Mouse (Mus musculus) heart, postnatal 10 days (tissue): Measurements from ENCODE around the gene Obp2b. TPM values are rescaled to one million over a fixed set of nuclear protein-coding genes. Genes with fewer than 3 reads are reported as not detected.
"Not testable (repeated sequence)": the region's sequence is repeated elsewhere in the genome, so short reads cannot be mapped to it uniquely, and the experiment has no call there.

ENCODE experiments used
- DNase-seq, 2 experiments: peaks; one replicate each; pipeline ENCODE4 v3.0.0; 2021
- intact Hi-C: fragments of 180-260 bp; cut with DNase I; formaldehyde crosslinking; loops from one replicate; pipeline ENCODE4 v1.15.1; 2025
- total RNA-seq, 2 experiments: library from RNA; stranded (reverse); gene quantifications; 2 replicates each; pipeline ENCODE4 v1.2.3; 2021

The Obp2b gene
- not detected for total RNA-seq

DNA sequence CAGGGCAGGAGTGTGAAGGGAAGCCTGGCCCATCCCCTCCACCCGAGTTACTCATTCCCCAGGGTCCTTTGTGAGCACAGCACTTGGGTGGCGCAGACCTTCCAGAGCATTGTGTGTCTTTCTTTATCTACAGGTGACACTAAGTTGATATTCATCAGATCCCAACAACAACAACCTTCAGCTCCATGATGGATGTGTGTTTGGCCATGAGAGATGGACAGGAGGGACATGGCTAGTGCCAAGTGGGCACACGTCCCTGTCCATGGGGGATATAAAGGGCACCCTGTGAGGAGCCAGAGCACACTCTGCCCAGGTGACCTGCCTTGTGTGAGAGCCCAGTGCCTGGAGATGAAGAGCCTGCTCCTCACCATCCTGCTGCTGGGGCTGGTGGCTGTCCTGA, at the start of gene Obp2b:
TSS of gene Obp2b (plus strand) at position 301 of the 400 bp plus-strand sequence.
- DNase-seq, intact Hi-C loops: not testable (repeated sequence)

DNA sequence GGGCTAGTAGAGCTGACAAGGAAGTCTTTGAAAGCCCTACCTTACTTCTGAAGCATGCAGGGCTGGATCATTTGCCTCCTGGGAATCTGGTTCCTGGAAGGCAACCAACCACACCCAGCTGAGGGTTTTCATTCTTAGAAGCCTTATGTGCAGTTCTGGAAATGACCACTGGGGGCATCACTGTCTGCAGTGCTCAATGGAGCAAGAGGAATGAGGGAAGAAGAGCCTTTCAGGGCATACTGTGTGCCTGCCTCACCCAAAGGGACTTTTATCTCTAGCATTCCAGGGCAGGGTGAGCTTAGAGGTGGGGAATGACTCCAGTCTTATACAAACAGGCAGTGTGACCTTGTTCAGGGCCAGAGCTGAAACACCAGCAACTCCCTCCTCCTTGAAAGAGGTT, 42.2 kb upstream of the Obp2b start:
- DNase-seq: peak; percentile 70 to 83
- intact Hi-C loops: no loop called here

DNA sequence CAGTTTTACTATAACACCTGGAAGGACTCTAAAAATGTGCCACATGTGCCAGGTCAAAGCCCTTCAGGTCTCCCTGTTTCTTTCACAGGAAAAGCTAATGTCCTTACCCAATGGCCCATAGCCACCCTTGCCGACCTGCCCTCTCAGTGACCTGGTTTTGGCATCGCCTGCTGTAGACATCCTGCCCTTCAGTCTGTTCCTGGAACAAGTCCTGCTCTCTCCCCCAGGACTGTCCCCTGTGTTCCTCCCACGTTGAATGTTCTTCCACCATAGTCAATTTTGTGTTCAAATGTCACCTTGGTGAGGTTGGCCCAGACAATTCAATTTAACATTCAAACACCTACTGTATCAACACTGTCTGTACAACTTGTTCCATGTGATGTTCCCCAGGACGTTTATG, 39.9 kb upstream of the Obp2b start:
- intact Hi-C loops: no loop called here
- DNase-seq: no peak

DNA sequence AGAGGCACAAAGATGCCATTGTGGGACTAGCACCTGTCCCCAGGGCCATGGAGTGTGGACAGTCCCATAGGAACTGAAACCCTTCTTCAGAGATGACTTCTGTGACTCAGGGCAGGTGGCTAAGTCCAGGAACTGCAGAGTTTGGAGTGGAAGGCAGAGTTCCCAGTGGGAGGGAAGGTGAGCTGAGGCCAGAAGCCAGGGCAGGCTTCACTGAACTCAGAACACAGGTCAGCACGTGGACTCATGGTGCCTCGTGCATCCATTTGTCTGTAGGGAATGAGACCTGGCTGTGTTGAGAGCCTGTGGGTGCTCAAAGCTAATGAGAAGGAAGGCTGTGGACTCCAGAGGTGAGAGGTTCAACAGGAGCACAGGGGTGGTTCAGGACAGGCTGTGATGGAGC, 38.1 kb upstream of the Obp2b start:
- DNase-seq: no peak
- intact Hi-C loops: loop anchor here (2.0 kb wide), 1 partner anchor 54 kb away; no protein-coding TSS in a partner anchor

DNA sequence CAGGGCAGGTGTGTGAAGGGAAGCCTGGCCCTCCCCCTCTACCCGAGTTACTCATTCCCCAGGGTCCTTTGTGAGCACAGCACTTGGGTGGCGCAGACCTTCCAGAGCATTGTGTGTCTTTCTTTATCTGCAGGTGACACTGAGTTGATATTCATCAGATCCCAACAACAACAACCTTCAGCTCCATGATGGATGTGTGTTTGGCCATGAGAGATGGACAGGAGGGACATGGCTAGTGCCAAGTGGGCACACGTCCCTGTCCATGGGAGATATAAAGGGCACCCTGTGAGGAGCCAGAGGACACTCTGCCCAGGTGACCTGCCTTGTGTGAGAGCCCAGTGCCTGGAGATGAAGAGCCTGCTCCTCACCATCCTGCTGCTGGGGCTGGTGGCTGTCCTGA, 37.1 kb upstream of the Obp2b start, which contains the start of gene Obp2a:
TSS of gene Obp2a (plus strand) at position 301 of the 400 bp plus-strand sequence.
- DNase-seq: not testable (repeated sequence)
- intact Hi-C loops: loop anchor here (2.0 kb wide), 1 partner anchor 53 kb away; no protein-coding TSS in a partner anchor

DNA sequence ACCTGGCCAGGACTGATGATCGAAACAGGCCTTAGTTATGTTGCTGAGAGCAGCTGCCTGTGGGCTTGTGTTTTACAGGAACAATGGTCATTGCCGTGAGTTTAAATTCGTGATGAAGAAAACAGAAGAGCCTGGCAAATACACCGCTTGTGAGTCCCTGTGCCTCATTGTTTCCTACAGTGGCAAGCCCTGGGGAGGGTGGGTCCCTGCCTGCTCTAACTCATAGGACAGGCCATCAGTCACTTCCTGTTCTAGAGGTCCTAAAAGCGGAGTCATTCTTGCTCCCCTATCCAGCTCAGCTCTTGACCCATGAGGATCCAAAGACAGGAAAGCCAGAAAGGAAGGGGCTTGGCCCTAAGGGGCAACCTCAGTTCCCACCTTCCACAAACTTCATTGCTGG, 35.8 kb upstream of the Obp2b start:
- intact Hi-C loops: no loop called here
- peak in 1 of 2 experiments; percentile 16 for DNase-seq

DNA sequence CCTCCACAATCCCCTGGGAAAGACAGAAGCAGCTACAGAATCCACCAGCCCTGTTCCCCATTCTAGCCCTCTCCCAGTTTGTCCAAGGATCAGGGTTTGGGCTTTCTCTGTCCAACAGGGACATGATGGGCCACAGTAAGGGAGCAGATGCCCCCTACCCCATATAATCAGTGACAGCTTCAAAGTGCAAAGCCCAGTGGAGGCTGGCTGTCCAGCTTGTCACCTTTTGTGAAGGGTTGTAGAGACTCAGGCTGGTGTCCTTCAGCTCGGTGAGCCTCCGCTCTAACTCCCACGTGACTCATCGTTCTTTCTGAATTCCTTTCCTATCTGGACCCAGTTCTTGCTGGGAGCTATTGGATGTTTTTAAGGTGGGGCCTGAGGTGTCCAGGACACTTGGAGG, 33.1 kb upstream of the Obp2b start:
- intact Hi-C loops: no loop called here
- DNase-seq: no peak

DNA sequence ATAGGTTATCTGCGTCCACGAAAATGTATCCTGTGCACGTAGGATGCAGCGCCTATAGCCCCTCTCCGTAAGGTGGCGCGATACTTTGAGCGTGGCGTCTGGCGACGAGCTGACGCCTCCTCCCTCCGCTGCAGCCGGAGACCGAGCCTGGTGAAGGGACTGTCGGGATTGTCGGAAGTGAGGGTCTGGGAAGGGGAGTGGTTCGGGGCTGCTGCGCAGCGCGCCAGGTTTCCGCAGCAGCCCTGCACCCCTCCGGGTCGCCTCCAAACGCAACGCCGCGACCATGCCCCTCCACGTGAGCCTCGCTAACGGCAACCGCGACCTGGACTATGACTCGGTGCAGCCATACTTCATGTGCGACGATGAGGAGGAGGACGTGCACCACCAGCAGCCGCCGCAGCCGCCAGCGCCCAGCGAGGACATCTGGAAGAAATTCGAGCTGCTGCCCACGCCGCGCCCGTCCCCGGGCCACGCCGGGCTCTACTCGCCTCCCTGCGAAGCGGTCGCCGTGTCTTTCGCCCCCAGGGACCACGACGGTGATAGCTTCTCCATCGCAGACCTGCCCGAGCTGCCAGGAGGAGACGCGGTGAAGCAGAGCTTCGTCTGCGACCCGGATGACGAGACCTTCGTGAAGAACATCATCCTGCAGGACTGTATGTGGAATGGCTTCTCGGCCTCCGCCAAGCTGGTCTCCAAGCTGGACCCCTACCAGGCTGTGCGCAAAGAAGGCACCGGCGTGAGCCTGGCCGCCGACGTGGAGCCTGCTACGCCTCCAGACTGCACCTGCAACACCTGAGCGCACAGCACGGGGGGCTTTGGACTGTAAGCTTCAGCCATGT, 29.9 kb upstream of the Obp2b start, which contains the start of gene Bmyc:
TSS of gene Bmyc (plus strand) at position 97 of the 839 bp plus-strand sequence.
- intact Hi-C loops: no loop called here
- peak; percentile 84 to 85 for DNase-seq

DNA sequence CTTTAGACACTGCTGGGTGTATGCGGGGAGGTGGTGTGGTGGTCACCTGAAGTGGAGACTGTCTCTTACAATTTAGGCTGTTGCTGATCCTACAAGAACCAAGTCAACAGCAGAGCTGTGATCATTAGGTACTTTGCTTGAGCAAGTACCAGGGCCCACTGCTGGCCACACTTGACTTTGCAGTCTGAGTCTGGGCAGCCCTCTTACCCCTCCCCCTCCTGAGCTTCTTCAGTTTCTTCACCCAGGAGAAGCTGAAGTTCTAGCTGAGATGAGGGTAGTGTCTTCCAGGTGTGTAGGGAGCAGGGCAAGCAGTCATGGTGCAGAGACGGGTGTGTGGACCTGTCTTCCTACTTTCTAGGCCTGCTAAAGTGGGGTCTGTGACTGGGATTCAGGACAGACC, 28.7 kb upstream of the Obp2b start:
- intact Hi-C loops: no loop called here
- peak; percentile 22 to 35 for DNase-seq

DNA sequence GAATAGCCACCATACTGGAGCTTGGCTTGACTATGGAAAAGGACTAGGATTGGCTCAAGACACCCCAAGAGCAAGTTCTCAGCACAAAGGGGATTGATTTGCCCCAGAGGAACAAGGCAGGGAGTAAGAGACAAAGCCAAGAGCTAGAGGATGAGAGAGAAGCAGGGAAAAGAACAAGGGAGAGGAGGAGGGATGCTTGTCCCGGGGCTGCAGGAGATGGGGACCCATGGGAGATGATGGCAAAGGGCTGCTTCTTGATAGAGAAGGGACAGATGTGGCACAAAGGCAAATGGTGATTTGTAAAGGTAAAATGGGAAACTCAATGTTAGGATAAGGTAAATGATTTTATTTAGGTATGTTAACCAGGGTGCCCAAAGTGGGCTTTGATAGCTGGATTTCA, 27.8 kb upstream of the Obp2b start:
- intact Hi-C loops: not testable (repeated sequence)

DNA sequence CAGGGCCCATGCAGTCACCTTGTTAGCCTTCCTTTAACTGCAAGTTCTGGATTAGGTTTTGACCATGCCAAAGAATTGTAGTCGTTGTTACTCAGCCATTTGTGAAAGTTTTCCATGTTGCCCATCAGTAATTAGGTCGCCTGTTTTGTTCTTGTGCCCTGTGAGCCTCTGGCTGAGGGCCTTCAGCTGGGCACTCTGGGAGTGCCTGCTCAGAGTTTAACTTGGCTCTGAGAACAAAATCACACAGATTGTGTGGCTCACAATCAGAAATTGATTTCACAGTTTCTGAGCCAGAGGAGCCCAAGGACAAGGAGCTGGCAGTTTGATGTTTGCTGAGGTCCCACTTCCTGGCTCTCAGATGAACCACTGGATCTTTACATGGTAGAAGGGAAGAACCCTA, 27.0 kb upstream of the Obp2b start:
- intact Hi-C loops, DNase-seq: not testable (repeated sequence)

More for the DNA sequence above, 27.8 kb upstream of the Obp2b start:
- not testable (repeated sequence) for DNase-seq

DNA sequence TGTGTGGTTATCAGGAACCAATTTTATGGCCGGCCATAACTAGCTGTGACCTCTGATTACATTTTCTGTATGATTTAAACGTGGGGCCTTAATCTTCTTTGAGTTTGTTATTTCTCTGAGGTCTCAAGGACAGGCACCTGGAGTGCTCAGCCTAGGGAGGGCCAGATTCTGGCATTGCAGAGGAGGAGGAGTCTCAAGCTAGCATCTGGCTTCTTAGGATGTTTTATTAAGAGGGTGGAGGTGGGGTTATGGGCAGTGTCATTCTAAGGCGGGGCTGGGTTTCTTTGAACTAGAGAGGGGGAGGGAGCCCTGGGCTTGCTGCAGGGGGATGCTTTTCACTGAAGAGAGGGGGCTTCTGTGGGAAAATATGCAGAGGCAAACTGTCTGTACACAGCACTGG, 25.2 kb upstream of the Obp2b start:
- intact Hi-C loops, DNase-seq: not testable (repeated sequence)

DNA sequence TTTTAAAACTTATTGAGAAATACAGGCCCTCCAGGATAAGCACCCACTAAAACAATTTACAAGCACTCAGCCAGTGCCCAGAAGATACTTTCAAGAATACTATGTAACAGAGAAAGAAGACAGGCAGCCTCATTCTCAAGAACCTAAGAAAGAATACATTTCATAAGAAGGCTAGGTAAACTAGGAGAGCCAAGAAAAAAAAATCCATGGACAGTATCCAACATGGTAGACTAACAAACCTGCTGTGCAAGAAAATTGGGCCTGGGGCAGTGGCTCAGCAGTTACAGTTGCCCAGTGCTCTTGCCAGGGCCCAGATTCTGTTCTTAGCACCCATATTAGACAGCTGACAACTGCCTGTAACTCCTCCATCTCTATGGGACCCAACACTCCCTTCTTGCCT, 19.6 kb upstream of the Obp2b start:
- intact Hi-C loops: no loop called here
- no peak for DNase-seq

DNA sequence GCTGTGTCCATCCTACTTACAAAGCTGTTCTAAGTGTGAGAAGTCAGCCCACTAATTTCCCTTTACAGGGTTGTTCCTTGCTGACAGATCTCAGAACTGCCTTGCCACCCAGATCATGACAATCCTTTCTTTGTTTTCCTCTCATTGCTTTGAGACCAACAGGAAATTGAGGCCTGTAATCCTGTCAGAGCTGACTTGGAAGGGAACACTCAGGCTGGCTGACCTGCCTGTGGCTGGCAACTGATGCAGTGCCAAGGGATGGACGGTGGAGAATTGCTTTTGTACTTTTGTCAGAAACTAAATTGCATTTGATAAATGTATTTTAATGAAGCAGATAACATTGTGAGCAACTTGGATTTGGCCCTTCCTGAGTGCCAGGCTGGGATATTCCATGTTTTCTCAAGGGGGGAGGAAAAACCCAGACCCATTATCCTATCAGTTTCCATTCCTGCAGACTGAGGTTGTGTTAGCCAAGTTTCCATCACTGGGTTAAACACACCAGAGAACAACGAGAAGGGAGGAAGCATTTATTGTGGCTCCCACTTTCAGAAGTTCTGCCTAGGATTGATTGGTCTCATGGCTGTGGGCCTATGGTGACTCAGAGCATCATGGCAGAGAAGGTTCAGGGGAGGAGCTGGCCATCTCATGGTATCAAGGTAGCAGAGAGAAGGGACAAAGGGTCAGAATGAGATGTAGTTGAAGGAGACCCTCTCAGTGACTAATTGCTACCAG, 3.4 kb upstream of the Obp2b start:
- DNase-seq: no peak
- intact Hi-C loops: no loop called here

DNA sequence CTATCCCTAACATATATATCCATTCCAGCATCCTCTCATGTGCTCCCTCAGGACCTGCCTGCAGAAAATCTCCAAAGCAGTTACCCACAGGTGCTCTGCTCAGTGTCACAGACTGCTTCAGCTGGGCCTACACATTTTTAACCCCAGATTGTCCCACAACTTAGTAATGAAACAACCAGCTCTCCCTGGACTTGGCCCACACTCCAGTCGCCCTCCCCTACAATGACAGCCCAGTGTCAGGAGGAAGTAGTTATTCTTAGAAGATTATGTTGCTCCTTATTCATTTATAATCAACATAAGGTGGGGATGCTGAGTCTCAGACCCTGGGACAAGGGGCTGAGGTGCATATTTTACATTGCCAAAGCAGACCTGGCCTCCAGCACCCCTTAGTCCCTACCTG, 4.9 kb downstream of the Obp2b start:
- intact Hi-C loops: no loop called here
- DNase-seq: no peak

DNA sequence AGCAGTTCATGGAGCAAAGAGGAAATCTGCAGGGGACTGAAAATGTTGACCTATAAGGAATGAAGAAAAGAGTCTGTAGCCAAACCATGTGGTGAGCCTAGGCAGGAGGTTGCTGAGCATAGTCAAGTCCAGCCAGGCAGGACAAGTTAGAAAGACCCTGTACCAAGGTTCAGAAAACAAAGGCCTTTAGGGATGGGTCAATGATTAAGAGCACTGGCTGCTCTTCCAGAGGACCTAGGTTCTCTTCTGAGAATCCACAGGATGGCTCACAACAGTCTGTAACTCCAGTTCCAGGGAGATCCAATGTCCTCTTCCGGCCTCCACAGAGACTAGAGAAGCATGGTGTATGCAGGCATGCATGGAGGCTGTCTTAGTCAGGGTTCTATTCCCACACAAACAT, 17.4 kb downstream of the Obp2b start:
- no peak for DNase-seq
- intact Hi-C loops: no loop called here

DNA sequence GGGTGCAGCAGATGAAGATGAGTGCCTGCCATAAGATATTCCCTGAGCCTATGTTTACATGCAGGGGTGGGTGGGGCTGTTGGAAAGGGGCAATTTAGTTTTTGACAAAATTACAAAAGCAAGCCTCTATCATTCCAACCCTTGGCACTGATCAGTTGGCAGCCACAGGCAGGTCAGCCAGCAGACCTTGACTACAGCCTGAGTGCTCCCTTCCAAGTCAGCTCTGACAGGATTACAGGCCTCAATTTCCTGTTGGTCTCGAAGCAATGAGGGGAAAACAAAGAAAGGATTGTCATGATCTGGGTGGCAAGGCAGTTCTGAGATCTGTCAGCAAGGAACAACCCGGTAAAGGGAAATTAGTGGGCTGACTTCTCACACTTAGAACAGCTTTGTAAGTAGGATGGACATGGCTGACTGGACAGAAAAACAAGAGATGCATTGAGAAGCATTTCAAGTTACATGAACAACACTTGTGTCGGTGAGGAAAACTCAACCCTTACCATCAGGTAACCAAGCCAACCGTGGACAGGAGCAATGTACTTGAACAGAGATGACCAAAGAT, 21.3 kb downstream of the Obp2b start:
- intact Hi-C loops: no loop called here
- DNase-seq: no peak

DNA sequence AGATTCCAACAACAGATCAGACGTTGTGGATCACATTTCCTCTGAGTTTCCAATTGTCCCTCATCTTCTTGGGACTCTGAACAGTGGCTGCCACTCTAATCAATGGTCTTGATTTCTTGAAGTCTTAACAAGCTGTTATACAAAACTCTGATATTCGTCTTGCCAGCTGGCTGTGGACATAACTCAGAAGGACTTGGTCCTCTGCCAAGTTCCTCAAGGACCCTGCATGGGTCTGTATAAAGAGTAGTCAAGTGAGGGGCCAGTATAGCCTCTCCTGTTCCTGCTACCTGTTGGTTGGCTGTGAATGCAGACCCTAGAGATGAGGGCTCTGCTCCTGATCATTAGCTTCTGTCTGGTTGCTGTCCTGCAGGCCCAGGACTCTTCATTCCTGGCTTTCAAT, 28.5 kb downstream of the Obp2b start, which contains the start of gene Lcn3:
TSS of gene Lcn3 (plus strand) at position 301 of the 400 bp plus-strand sequence.
- intact Hi-C loops: no loop called here
- DNase-seq: no peak

DNA sequence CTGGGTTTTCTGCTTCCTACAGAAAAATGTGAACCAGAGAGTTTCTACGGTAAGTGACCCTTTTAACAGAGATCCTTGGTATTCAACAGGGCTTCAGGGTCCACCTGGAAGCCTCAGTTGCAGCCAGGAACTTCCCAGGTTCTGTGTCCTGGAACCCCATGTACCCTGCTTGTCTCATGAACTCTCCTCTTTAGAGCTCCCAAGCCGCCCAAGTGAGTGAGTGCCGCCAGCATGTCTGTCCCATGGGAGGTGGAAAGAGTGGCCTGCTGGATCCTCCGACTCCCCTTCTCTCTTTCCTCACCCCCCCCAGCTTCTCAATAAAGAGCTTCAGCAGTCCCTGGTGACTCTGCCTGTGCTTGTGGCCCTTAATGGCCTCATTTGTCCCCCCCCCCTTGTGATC, 31.0 kb downstream of the Obp2b start:
- no peak for DNase-seq
- intact Hi-C loops: no loop called here

DNA sequence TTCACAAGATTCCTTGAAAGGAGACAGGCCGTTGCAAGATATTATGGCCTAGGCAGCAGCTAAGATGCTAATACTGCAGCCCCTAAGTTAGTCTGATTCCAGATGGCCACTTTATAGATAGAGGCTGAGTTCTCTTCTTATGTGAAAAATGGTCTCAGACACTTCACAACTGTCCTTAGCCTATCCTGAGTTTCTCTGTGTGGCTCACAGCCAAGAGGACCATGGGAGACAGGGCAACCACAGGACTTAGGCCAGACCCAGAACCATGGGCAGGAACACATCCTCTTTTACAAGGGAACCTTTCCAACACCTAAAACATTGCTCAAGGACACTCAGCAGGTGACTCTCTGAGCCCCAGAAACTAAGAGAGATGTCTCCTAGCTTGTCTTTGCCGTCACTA, 36.7 kb downstream of the Obp2b start:
- DNase-seq: no peak
- intact Hi-C loops: no loop called here

DNA sequence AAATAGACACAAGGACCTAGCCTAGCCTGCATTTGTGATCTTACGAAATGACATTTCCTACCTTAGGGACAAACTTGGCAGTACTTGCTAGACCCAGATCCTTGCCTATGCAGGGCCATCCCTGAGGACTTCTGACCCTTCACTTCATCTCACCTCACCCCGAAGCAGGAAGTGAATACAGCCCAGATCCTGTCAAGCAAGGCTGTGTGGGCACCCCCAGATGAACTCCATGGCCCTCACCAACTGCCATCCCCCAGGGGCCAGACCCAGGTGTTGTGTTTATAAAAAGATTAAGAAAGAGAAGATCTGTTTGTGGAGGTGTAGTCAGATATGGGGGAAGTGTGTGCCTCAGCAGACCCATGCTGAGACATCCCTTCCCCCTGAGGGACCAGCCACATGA, 37.8 kb downstream of the Obp2b start:
- no peak for DNase-seq
- intact Hi-C loops: no loop called here
